Mouse (Mus musculus) ES-Bruce4 (cell line): Measurements from ENCODE around the gene Spdya.

Experiments
- CTCF ChIP-seq: IDR thresholded peaks from one replicate; pipeline ENCODE4 v1.8.1; 2011; ENCODE audit warnings: low read depth, low read length
- EP300 ChIP-seq: IDR thresholded peaks from 2 replicates; pipeline ENCODE4 v1.6.1; 2011; ENCODE audit warnings: low read depth, low read length; ENCODE audit not compliant: insufficient read depth
- POLR2A ChIP-seq: IDR thresholded peaks from one replicate; pipeline ENCODE4 v1.8.1; 2011; ENCODE audit warnings: low read length; ENCODE audit not compliant: insufficient read depth

GRCm38 (mm10) chr17:71579176-71579705 is 27.4 kb downstream of the Spdya start:
- TF ChIP-seq EP300 (no peak), CTCF (no peak), POLR2A (no peak)
